Mouse (Mus musculus): ENCODE measurements around the gene Nhsl1. TPM values are rescaled to one million over a fixed set of nuclear protein-coding genes. Genes with fewer than 3 reads are reported as not detected.

The Nhsl1 gene
- polyA plus RNA-seq, 1 experiment = not detected

- no peak for TF ChIP-seq GATA1 (IDR thresholded peaks at IDR 0.05; ENCODE audit: low read length)
Observed at GRCm38 (mm10) chr10:18334176-18334575, 15.4 kb downstream of the Nhsl1 start.

- TF ChIP-seq GATA1 (IDR thresholded peaks at IDR 0.05; ENCODE audit: low read length) = no peak
Observed at GRCm38 (mm10) chr10:18334734-18335133, 15.9 kb downstream of the Nhsl1 start.

- TF ChIP-seq GATA1 (IDR thresholded peaks at IDR 0.05; ENCODE audit: low read length) = no peak
Observed at GRCm38 (mm10) chr10:18337725-18338124, 18.9 kb downstream of the Nhsl1 start.

- TF ChIP-seq GATA1 (IDR thresholded peaks at IDR 0.05; ENCODE audit: low read length) = no peak
Observed at GRCm38 (mm10) chr10:18339386-18339785, 20.6 kb downstream of the Nhsl1 start.

GRCm38 (mm10) chr10:18340930-18341329 lies 22.1 kb downstream of the Nhsl1 start:
- TF ChIP-seq GATA1 (IDR thresholded peaks at IDR 0.05; ENCODE audit: low read length) = no peak

GRCm38 (mm10) chr10:18341444-18342196 lies 22.8 kb downstream of the Nhsl1 start:
- TF ChIP-seq GATA1 (IDR thresholded peaks at IDR 0.05; ENCODE audit: low read length) = no peak

GRCm38 (mm10) chr10:18347231-18347630 lies 28.4 kb downstream of the Nhsl1 start:
- no peak for TF ChIP-seq GATA1 (IDR thresholded peaks at IDR 0.05; ENCODE audit: low read length)

GRCm38 (mm10) chr10:18350781-18351180 lies 32.0 kb downstream of the Nhsl1 start:
- no peak for TF ChIP-seq GATA1 (IDR thresholded peaks at IDR 0.05; ENCODE audit: low read length)

- no peak for TF ChIP-seq GATA1 (IDR thresholded peaks at IDR 0.05; ENCODE audit: low read length)
Observed at GRCm38 (mm10) chr10:18352937-18353336, 34.2 kb downstream of the Nhsl1 start.

GRCm38 (mm10) chr10:18354103-18354502 lies 35.3 kb downstream of the Nhsl1 start:
- no peak for TF ChIP-seq GATA1 (IDR thresholded peaks at IDR 0.05; ENCODE audit: low read length)

GRCm38 (mm10) chr10:18356461-18356860 lies 37.7 kb downstream of the Nhsl1 start:
- no peak for TF ChIP-seq GATA1 (IDR thresholded peaks at IDR 0.05; ENCODE audit: low read length)

GRCm38 (mm10) chr10:18357212-18357611 lies 38.4 kb downstream of the Nhsl1 start:
- TF ChIP-seq GATA1 (IDR thresholded peaks at IDR 0.05; ENCODE audit: low read length) = no peak

GRCm38 (mm10) chr10:18358461-18358860 lies 39.7 kb downstream of the Nhsl1 start:
- TF ChIP-seq GATA1 (IDR thresholded peaks at IDR 0.05; ENCODE audit: low read length) = no peak

GRCm38 (mm10) chr10:18360175-18360574 lies 41.4 kb downstream of the Nhsl1 start:
- TF ChIP-seq GATA1 (IDR thresholded peaks at IDR 0.05; ENCODE audit: low read length) = no peak

GRCm38 (mm10) chr10:18365432-18365831 lies 46.6 kb downstream of the Nhsl1 start:
- TF ChIP-seq GATA1 (IDR thresholded peaks at IDR 0.05; ENCODE audit: low read length) = no peak

GRCm38 (mm10) chr10:18366697-18367096 lies 47.9 kb downstream of the Nhsl1 start:
- no peak for TF ChIP-seq GATA1 (IDR thresholded peaks at IDR 0.05; ENCODE audit: low read length)

GRCm38 (mm10) chr10:18368111-18368510 lies 49.3 kb downstream of the Nhsl1 start:
- TF ChIP-seq GATA1 (IDR thresholded peaks at IDR 0.05; ENCODE audit: low read length) = no peak
